Mouse (Mus musculus) bone marrow, adult 2 months (tissue): ENCODE data around the gene Clic6.

ENCODE experiments used
- CTCF ChIP-seq: fragments of 200-500 bp; IDR thresholded peaks from 2 replicates; pipeline ENCODE4 v1.5.1; 2011; ENCODE audit warnings: low read length, control low read depth; ENCODE audit not compliant: control insufficient read depth, insufficient read depth
- POLR2A ChIP-seq: fragments of 200-500 bp; IDR thresholded peaks from 2 replicates; pipeline ENCODE4 v1.6.1; 2011; ENCODE audit warnings: low read depth, mild to moderate bottlenecking, control low read depth, low read length, borderline replicate concordance; ENCODE audit not compliant: control insufficient read depth

- TF ChIP-seq POLR2A (no peak), CTCF (no peak)
These were observed 31.0 kb upstream of the Clic6 start for GRCm38 (mm10) chr16:92454495-92454894.
